Mouse (Mus musculus) fat pad, adult 2 months (tissue): ENCODE measurements around the gene Adam11.

Experiments
- DNase-seq: peaks from one replicate; pipeline ENCODE4 v3.0.0-alpha.2; 2011; ENCODE audit warnings: low read depth, low spot score; ENCODE audit errors: extremely low read depth

Gene Adam11

DNA sequence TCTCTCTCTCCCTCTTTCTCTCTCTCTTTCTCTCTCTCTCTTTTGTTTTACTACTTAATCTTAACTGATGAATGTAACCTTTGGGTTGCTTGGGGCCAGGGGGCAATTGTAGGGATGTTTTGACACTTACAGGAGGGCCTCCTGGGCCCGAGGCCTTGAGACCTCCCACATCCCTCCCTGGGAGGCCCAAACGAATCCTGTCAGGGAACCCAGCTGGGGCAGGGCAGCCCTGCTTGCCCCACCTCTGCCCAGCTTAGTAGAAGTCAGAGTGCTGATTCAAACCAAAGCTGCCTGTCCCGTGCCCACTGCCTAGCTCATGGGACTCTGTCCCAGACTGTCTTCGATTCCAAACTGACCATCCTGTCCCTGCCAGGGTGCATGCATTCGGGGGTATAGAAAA lies 17.4 kb downstream of the Adam11 start:
- DNase-seq, result no peak

DNA sequence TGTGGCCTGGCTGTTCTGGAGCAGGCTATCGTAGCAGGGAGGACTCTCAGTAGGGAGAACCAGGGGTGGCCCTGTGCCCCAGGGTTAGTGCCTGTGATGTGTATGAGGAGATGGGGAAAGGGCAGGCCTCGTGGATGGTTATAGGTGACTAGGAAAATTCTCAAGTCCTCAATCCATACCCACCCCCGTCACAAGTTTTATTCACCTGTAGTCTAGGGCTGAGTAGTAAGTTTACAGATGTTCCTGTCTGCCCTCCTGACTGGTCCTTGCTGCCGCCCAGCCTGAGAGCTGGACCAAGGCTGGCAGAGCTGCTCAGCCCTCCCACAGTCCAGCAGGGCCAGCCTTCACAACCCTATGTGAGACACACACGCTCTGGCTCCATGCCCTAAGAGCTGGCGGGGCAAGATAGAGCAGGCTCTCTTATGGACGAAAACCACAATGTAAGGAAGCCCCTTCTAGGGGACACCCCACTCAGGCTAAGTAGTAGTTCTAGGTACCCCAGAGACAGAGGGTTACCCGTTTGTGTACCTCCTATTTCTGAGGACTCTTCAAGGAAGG lies 17.9 kb downstream of the Adam11 start:
- DNase-seq, result no peak

DNA sequence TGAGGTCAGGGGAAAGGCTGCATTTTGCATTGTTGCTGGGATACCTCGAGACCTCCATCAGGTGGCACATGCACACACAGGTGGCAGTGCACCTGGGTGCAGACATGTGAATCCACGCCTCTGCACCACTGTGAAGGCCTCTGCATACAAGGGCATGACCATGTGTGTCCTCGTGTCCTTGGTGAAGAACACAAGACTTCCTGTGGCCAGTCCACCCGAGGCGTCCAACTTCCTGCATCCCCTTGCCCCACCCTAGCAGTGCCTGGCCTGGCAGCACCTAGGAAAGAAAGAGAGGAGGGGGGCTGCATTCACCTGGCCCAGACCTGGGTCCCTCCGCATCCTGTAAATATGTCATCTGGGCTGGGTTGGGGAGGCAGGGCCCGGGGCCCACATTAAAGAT lies 18.6 kb downstream of the Adam11 start:
- no peak for DNase-seq

DNA sequence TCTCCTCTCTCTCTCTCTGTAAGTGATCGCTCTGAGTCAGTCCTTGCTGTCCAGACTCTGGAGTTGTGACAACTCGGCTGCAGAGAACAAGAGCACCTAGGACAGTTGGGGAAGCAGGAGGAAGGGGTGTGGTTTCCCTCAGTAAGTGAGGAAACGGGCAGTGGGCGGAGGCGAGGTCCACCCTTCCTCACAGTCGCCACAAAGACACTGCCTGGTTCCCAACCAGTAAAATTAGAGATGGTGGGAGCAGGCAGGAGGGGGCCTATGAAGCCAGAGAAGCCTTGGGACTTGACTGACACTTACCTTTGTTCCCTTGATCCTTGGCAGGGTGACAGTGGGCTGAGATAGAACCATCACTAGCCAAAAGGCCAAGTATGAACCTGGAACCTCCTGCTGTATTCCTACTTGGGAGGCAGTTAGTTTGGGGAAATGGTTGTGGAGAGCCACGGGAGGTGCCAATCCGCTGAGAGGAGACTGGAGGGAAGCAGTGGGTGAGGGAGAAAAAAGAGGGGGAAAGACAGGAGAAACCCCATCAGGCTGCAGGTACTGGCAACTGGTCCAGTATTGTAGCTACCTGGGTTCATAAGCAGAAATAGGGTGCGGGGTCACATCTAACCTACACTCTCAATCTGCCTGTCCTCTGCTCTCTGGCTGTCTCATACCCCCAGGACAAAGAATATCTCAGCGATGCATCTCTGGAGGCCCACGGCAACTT lies 19.2 kb downstream of the Adam11 start:
- no peak for DNase-seq

GRCm38 (mm10) chr11:102780986-102781351 lies 19.7 kb downstream of the Adam11 start:
- DNase-seq, result no peak

- no peak for DNase-seq
Measured at GRCm38 (mm10) chr11:102781523-102781922, 20.3 kb downstream of the Adam11 start.

GRCm38 (mm10) chr11:102783443-102783842 lies 22.2 kb downstream of the Adam11 start:
- no peak for DNase-seq

DNA sequence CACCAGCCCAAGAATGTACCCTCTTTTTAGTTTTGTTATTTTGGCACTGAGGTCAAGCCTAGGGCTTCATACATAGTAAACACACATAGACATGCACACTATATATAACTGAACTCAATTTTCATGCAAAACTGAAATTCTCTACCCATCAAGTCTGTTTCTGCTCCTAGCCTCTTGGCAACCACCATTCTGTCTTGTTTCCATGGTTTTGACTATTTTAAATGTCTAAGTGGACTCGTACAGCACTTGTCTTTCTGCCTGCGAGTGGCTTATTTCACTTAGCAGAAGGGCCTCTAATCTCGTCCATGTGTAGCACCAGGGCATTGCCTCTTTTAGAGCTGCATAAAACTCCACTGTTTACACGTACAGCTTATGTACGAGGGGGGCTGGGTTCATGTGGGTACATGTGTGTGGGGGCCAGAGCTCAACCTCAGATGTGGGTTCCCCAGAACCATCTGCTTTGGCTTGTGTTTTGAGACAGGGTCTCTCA lies 26.5 kb downstream of the Adam11 start:
- DNase-seq, result no peak

- no peak for DNase-seq
Measured at GRCm38 (mm10) chr11:102791682-102792445, 30.6 kb downstream of the Adam11 start.

GRCm38 (mm10) chr11:102794157-102794556 lies 32.9 kb downstream of the Adam11 start:
- DNase-seq, result no peak

- no peak for DNase-seq
Measured at GRCm38 (mm10) chr11:102803453-102803852, 42.2 kb downstream of the Adam11 start.

GRCm38 (mm10) chr11:102808246-102808645 lies 47.0 kb downstream of the Adam11 start:
- no peak for DNase-seq

DNA sequence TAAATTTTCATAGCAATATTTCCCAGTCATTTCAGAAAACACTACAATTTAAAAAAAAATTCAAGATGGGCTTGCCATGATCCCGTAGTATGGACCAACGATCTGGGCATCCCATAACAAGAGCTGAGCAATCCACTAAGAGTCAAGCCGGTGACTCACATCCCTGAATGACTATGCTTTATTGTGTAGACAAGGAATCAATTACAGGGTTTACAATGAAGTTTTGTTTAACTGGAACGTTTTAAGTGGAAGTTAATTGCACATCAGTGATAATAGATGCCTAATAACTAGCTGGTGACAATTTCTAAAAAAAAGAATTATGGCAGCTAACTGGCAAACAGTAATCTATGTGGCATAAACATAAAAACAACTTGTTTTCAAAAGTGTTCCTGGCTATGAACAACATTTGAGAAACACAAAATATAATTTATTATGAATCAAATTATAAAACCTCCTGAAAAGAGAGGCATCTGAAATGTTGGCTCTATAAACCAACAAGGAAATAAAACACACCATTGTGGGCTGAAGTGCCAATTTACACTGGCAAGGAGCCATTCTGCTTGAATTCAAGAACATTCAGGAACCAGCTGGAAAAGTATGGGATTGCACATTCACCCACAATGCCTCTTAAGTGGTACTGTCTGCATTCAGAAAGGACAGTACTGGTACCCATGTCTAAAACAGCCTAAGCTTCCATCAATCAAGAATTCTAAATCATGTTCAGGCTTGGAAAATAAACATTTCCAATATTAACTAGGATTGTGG lies 49.7 kb downstream of the Adam11 start:
- DNase-seq, result no peak

DNA sequence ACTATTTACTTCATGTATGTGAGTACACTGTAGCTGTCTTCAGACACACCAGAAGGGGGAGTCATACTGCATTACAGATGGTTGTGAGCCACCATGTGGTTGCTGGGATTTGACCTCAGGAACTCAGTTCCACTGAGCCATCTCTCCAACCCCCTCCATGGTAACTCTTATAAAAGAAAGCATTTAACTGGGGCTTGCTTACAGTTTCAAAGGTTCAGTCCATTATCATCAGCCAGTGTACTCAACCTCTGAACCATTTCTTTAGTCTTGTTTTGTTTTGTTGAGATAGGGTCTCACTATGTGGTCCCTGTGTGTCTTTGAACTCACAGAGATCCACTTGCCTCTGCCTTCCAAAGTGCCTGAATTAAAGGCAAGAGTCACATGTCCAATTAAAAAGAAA lies 53.6 kb downstream of the Adam11 start:
- no peak for DNase-seq

- no peak for DNase-seq
Measured at GRCm38 (mm10) chr11:102818121-102819020, 57.1 kb downstream of the Adam11 start.

DNA sequence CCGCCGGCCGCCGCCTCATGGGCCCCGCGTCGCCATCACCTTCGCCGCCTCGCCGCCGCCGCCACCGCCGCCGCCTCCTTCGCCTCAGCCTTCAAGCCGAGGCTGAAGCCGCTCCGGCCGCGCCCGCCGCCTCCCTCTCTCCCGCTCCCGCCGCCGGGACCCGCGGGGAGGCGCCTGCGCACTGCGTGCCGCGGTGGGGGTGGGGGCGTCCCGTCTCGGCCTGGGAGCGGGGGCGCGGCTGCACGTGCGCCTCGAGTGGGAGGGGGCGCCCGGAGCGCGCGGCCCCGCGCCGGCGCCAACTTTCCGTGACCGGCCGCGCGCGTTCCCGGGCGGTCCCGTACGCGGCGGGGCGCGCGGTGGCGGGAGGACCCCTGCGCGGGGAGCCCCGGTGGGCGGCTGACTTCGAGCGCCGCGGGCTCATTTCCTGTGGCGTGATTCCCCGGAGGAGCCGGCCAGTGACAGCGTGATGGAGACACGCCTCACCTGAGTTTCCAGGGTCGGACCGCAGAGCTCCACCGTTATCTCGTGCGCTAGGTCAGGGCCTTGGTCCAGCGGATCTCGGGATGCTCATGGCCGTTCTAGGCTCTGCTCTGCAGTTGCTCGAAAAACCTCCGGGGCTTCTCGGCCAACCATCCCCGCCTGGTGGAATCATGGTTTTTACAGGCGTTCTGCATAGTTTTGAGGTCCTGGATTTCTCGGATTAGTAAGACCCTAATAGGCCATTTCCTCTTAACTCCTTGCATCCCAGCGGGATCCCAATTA lies 58.0 kb downstream of the Adam11 start, which contains the start of gene Gjc1:
TSS of gene Gjc1 (minus strand) at position 680 of the 762 bp plus-strand sequence.
- no peak for DNase-seq

DNA sequence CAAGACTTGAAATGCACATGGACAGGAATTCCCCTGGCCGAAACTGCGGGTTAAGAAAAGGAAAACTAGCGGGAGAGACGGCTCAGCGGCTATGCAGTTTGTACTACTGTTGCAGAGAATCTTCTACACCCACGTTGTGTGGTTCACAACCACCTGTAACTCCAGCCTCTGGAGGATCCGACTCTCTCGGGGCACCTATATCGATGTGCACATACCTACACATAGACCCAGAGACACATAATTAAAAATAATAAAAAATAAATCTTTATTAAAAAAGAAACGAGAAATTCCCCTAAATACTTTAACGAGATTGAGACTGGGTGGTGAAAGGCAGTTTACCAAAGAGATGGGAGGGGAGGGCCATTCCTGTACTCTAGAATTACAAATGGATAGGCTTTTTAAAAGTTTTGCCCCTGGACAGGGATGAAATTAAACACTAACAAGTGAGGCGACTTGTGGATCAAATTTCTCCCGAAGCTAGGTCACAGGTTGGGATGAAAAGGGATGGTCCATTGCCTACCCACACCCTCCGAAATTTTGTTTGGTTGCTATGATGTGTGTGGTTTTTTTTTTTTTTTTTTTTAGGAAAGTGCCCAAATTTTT lies 58.6 kb downstream of the Adam11 start:
- DNase-seq, result no peak

DNA sequence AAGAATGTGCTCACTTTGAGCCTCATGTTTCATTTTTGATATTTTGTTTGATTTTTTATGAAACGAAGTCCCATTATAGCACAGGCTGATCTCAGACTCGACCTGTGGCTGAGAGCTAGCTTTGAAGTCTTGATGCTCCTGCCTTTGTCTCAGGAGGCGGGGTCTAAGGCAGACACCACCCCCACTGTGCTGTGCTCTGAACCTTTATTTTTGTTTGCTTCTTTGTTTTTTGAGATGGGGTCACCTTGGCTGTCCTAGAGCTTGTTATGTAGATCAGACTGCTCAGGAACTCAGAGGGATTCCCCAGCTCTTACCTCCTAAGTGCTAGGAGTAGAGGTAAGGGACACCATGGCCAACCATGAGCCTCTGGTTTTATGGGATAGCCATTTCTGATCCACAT lies 59.2 kb downstream of the Adam11 start:
- DNase-seq, result no peak

GRCm38 (mm10) chr11:102821231-102821630 lies 60.0 kb downstream of the Adam11 start:
- no peak for DNase-seq
